Mouse (Mus musculus) CD4-positive, CD25-positive, alpha-beta regulatory T cell, adult 2 months (primary cell): ENCODE data around the gene Fam76b.
"Not testable (repeated sequence)": the region's sequence is repeated elsewhere in the genome, so short reads cannot be mapped to it uniquely, and the experiment has no call there.

Experiments
- DNase-seq: peaks from one replicate; pipeline ENCODE4 v3.0.0-alpha.2; 2012; ENCODE audit warnings: low read depth, low spot score

The Fam76b gene

DNA sequence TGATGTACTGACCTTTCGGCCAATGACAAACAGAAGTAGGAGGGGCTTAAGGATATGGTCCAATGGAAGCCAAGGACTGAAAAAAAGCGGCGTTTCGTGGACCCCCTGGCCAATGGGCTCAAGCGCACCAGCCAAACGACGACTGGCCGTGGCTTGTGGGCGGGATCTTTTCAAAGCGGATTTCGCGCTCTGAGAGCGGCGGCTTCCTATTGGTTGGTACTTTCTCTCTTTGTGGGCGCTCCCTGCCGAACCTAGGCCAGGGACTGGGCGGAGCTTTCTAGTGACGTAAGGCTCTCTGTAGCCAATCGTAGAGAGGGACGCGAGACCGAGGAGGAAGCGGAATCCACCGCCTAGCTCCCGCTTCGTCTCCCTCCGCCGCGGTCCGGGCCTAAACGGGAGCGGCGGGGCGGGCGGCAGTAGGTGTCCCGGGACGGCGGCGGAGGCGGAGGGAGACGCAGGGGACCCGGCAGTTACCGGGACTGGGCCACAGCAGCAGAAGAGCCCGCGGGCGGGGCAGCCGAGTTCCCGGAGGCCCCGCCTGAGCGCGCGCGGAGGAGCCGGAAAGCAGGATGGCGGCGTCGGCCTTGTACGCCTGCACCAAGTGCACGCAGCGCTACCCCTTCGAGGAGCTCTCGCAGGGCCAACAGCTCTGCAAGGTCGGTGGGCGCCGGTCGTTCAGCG lies at the start of gene Fam76b:
TSS of gene Fam76b (plus strand) at position 311 of the 681 bp plus-strand sequence.
- peak; percentile 100 for DNase-seq

DNA sequence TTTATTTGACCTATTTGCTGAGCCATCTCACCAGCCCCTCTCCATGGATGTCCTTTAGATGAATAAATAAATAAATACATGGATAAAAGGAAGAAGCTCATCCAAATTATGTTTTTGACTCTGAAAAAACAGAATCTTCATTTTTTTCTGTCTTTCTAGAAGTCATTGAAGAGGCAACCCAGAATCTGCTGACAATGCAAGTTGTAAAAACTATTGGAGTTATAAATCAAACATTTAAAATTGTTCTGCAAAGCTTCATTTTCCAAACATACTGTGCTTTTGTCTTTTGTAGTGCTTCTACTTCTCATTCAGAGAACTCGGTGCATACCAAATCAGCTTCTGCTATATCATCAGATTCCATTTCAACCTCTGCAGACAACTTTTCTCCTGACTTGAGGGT lies 45.5 kb upstream of the Fam76b start:
- DNase-seq = no peak

DNA sequence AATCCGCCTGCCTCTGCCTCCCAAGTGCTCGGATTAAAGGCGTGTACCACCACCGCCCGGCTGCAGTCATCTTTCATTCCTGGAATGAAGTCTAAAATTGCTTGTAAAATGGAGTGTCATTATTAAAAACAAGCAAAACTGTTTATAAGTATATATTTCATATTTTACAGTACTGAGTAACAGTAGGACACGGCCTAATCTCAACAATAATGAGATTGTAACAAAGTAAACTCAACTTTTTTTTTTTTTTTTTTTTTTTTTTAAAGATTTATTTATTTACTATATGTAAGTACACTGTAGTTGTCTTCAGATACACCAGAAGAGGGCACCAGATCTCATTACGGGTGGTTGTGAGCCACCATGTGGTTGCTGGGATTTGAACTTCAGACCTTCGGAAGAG lies 36.7 kb upstream of the Fam76b start:
- DNase-seq = not testable (repeated sequence)

DNA sequence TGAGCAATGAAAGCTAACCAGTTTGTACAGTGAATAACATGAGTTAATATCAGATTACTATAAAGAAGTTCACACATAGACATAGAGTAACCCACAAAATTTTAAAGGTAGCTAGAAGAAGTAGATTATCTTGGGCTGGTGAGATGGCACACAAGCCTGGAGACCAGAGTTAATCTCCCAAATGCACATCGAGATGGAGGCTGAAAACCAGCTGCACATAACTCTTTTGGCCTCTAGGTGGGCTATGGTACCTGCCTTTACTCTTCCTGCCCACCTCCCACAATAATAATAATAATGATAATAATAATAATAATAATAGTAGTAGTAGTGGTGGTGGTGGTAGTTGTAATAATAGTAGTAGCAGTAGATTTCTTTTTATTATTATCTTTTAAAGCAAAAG lies 33.2 kb upstream of the Fam76b start:
- DNase-seq = no peak

DNA sequence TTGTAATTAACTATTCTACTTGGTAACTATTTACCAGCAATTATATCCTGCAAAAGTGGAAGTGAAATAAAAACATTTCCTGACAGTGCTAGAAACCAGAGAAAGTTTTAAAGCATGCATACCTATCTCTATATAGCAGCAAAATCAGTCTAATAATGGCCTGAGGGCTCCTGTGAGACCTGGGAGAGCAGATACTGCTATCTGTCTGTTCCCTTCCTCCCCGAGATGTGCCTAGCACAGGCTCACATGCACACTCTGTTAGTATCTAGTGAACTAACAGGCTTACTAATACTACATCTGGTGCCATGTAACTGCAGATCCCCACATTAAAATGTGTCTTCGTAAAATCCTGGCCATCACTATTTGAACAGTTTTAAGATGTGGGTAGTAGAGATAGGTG lies 32.8 kb upstream of the Fam76b start:
- no peak for DNase-seq

DNA sequence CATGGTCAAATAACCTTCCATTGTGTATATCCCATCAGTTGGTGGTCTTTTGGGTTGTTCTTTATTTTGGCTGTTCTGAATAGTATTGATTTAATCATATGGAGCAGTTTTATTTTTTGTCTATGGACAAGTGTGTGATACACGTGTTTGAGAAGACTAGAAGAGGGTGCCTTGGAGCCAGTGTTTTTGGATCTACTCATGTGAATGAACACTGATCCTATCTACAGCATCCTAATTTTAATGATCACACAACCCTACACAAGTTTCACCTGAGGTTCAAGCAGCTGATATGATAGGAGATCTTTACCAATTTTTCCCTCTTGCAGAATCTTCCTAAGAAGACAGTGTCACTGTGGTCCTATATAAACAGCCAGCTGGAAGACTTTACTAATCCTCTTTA lies 23.0 kb upstream of the Fam76b start:
- DNase-seq = no peak

DNA sequence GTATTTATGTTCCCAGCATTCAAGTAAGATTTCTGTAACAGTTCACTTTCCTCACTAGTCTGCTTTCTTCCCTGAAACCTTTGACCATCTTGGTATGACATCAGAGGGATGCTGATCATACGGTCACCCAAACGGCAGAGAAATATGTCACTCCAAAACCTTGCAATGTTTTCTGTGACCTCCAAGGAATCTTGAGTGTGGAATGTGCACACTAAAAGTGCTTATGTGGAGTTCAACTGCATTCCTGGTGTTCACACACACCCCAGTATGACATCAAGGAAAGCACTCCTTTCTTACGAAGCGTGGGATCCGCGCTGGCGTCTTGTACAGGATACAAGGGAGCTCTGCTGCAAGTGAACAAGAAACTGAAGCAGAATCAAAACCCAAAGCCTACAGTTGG lies 20.7 kb upstream of the Fam76b start:
- no peak for DNase-seq

DNA sequence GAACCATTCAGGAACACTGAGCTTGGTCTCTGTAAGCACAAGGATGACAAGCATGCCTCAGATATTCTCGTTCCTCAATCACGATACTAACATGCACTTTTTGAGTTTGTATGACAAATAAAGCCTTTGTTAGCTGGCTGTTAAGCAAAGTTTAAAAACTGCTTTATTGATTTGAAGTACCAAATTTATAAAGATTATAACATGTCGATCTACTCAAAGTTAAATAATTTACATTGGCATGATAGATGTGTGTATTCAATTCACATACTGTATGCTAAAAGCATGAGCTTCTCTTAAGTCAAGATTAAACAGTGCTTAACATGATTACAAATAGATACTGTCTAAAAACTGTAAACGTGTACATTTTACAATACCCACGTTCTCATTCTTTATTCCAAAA lies 19.9 kb upstream of the Fam76b start:
- no peak for DNase-seq

DNA sequence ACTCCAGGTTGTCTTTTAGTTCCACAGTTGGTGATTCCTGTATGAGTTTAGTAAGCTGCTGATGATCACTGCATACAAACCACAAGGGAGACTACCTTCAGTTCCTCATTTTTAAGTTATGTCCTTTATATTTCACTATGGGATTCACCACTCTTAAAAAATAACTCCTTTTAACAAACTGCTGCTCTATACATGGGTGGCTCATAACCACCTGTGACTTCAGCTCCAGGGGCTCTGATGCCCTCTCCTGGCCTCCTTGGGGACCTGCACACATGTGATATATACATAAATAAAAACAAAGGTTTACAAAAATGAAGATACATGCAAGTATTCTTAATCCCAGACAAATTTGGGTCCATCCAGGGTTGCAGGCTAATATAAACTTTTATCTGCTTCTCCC lies 17.6 kb upstream of the Fam76b start:
- DNase-seq = peak; percentile 28

DNA sequence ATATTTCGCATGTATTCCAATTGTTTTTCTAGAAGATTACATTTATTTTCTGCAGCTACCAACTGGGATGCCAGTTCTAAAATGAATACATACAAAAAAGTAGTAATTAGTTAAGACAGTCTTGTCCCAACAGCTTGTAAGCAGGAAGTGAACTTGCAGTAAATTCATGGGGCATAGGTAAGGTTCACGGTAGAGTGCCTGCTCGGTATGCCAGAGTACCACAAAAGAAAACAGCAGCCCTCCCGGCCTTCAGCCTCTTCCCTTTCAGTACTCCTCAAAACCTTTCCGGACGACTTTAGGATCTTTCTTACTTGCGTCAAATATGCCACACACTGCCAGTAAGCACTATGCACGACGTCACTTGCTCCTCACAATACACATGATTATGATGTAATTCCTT lies 9.1 kb upstream of the Fam76b start:
- no peak for DNase-seq

DNA sequence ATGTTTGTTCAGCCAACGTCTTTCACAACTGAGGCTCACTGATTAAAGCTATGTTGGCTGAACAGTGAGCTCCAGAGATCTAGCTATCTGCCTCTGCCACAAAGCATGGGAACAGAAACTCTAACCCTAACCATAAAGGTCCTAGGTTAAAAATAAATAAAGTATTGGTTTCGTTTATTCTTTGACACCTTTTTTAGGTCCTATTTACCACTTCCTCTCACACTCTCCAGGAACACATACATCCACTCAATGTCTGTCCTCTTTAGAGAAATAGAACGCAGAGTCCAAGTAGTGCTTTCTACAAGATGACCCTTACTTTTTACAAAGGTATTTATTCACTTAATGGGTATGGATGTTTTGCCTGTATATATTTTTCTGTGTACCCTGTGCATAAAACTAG lies 6.7 kb upstream of the Fam76b start:
- DNase-seq = no peak

DNA sequence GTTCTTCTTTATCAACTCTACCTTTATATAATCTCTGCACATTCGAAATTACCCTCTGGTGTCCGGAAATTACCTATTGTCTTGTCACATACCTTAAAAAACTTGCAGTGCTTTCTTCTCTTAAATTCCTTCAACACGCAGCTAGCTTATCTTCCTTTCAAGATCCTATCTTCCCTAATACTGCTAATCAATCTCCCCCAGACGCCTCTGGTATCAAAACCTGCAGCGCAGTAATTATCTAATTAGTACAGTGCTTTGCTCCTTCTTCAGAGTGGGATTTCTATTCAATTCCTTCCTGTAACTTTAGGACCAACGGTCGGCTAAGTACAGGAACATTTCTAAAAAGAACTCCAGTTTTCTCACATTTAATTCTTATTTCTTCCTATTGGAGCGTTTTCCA lies 1.6 kb upstream of the Fam76b start:
- peak; percentile 15 for DNase-seq

DNA sequence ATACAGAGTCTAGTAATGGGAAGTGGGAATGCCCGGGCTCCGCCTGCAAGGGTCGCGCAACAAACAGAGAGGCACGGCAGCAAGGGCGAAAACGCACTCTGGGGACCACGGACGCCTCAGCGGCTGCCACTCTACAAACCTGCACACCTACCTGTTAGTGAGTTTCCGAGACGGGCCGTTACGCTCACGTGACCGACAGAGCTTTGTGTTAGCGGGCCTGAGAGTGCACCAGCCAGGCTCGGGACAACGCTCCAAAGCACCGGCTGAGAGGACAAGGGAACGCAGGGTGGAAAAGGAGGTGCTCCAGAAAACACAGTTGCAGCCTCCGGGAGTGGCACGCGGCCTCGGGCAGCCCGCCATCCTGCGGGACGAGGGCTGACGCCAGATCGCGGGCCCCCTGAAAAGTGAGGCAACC lies 1.1 kb upstream of the Fam76b start:
- DNase-seq = peak; percentile 80

DNA sequence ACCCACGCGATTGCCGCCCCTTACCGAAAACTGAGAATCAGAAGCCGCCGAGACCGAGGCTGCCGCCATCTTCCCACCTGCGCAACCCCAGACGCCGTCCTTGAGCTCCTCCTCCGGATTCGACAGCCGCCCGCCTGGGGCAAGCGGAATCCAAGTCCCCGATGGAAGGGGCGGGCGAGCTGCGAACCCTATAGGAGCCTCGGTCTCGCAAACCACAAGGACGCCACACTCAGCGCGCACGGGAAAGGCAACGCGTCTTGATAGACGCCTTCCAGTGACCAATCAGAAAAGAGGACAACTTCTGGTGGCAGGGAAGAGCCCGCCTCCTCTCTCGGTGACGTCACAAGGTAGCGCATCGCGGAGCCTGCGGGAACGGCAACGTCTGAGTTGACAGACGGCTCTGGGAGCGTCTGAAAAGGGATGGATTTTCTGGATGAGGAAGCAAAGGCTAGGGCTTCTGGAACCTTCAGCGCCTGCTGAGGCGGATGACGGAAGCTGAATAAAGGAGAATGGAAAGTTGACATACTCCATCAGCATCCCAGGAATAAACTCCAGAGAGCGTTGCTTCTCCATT lies 597 bp upstream of the Fam76b start, which contains the start of gene Cep57:
TSS of gene Cep57 (minus strand) at position 276 of the 574 bp plus-strand sequence.
- peak; percentile 99 for DNase-seq

DNA sequence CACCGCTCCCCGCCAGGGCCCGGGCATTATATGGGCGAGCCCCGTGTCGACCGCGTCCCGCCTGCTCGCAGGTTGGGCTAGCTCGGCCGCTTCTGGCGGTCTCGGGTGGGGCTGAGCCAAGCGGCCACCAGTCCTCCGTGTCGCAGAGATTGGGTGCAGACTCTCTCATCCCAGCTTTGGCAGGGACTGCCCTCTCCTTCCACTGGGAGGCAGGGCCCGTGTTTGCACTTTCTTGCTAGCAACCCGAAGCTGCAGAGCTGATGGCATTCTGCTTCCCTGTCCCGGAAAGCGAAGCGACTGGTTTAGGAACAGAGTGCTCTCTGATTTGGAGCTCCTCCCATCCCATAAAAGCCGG lies 548 bp downstream of the Fam76b start:
- DNase-seq = no peak

DNA sequence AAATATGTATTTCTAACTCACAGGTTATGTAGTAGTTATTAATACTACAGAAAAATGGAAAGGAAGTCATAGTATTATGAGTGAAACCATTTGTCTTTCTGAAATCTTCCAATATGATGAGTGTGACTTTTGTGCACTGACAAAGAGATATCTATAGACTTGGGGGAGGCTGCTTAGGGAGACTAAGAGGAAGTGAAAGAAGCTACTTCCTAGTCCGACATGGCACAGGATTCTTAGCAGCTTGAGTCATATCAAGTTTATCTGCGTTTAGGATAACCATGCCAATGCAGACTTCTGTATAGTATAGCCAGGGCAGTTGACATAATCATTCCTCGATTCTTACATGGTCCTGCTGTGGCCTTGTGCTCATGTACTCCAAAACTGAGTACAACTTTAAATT lies 7.7 kb downstream of the Fam76b start:
- no peak for DNase-seq

DNA sequence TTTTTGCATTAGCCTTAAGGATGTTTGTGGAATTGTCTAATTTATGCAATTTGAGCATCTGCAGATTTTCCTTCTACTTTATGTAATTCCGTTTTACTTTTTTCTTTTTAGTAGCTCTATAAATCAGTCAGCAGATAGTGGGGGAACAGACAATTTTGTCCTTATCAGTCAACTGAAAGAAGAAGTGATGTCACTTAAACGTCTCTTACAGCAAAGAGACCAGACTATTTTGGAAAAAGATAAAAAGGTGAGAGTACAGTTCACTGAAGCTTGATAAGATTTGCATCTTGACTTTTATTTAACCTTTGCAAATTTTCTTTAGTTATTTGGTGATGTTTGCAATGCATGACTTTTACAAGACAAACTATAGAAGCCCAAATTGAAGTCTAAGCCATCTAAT lies 9.2 kb downstream of the Fam76b start:
- no peak for DNase-seq

DNA sequence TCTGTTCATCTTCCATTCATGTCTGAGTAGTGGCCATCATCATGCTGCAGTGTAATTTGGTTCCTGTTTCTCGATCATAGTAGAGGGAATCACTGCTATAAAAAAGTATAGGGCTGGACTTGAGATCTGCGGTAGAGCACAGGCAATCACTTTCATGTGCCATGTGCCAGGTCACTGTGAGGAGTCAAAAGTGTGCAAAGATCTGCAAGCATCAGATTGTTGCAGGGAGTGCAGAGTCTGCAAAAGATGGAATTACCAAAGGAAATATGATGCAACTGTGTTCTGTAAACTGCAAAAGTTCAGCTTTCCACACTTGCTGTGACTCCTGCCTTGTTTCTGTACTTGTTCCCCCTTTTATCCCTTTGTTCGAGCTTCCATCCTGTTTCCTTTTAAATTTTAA lies 20.1 kb downstream of the Fam76b start:
- DNase-seq = no peak

DNA sequence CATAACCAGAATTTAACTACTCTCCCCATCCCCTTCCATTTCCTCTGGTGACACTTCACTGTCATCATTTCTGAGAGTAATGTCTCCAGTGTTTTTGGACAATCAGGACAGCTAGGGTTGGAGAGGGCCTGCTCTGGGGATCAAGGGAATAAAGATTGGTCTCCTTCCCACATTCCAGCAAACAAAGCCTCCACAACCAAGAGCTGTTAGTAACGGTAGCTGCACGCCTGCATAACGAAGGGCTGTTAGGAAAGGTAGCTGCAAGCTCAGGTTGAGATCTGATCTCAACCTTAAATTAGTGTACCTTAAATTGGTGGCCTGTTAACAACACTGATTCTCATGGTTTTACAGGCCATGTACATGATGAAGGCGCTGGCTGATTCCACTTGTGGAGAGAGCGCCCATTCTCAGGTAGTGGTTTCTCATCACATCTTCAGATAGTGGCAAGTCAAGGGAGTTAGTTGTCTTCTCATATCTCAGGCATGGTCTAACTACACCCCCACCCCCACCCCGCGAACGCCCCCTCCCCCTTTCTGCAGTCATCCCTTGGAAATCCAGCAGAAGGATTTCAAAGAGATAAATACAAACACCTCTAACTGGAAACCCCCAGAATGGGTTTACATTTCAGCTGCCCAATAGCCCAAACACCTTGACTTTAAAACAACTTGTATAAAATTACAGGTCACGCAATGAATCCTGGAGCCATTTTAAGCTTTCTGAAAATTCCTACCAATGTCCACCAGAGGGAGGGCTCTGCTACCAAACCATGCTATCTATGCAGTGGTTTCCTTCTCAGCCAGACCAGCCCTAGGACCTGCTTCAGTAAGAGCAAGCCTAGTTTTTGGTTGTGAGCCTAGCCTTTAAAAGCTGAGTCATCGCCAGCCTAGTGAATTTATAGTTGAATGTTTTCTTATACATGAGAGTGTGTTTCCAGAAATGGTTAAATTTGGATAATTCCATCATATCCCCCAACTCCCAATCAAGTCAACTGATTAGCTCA lies 21.3 kb downstream of the Fam76b start:
- DNase-seq = peak; percentile 70

DNA sequence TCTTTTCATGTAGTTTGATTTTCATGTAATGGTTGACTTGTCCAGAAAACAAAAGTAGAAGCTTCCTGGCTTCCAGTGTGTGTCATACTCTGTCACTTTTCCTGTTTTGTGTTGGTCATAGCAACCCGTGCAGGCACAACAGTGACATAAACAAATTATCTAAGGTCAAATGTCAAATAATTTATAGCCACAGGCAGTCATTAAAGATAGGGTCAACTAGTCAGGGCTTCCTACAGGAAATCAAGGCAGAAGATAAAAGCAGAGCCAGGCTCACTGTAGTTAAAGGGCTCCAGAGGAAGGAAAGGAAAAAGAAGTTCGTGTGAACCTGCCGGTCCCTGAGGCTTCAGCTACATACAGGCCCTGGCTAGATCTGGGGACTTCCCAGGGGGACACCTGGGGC lies 26.4 kb downstream of the Fam76b start:
- no peak for DNase-seq

DNA sequence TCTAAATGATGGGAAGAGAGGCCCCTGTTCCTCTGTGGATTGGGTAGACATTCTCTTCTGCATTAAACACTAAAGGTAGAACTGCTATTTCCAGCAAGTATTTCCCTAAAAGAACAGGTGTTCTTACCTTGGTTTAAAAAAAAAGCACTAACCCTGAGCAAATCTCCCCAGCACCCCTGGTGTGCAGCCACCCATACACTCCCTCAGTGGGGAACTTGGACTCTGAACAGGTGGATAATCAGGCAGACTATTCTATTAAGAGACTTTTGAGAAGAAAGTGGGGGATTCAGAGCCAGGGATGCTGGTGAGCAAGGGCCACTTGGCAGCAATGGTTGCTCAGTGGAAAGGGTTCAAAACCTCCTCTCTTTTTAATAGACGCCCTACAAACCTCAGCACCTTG lies 28.7 kb downstream of the Fam76b start:
- DNase-seq = no peak

DNA sequence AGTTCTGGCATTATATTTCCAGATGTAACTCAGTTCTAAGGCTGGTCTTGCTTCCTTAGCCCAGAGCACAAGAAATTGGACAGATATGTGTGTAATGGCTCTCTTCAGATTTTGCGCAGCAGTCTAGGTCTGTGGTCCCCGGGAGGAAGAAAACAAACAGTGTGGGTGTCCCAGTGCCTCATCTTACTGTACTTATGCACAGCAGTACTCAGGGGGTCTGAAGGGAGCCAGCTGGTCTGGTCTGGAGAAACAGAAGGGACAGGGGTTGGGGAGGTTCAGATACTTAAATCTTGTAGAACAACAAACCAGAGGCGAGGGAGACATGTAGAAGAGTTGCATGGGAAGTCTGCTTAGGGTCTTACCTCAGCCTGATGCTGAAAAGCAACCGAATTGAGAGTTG lies 29.3 kb downstream of the Fam76b start:
- no peak for DNase-seq

DNA sequence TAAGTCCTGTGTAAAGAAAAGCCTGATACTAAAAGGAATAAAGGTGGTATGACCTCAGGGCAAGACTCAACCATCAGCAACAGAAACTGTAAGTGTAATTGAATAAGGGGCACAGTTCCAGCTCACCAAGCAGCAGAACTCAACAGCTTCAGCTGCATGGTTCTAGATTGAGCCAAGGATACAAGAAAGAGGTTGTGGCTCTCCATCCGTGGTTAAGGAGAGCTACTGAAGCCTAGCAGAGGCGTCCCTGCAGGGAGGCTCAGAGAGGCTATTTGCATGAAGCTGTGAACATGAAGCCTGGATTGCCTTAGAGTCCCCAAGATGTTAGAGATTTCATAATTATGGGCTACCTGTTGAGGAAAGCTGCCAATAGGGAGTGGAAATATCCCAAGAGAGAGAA lies 40.1 kb downstream of the Fam76b start:
- DNase-seq = no peak
